Mouse (Mus musculus): Measurements from ENCODE around the gene Foxn3. TPM values are rescaled to one million over a fixed set of nuclear protein-coding genes. Genes with fewer than 3 reads are reported as not detected.
A peak's percentile ranks its signal among the peaks of the same experiment; 100 is the strongest.

Foxn3 gene
- total RNA-seq, 1 experiment from 2014 or later = 96.6 TPM

- no peak for ATAC-seq (replicated peaks; ENCODE audit: insufficient number of reproducible peaks, low FRiP score, low TSS enrichment, poor library complexity, severe bottlenecking)
Observed at GRCm38 (mm10) chr12:99377705-99378104, 185.7 kb downstream of the Foxn3 start.

GRCm38 (mm10) chr12:99377069-99377468 lies 186.3 kb downstream of the Foxn3 start:
- no peak for ATAC-seq (replicated peaks; ENCODE audit: insufficient number of reproducible peaks, low FRiP score, low TSS enrichment, poor library complexity, severe bottlenecking)

DNA sequence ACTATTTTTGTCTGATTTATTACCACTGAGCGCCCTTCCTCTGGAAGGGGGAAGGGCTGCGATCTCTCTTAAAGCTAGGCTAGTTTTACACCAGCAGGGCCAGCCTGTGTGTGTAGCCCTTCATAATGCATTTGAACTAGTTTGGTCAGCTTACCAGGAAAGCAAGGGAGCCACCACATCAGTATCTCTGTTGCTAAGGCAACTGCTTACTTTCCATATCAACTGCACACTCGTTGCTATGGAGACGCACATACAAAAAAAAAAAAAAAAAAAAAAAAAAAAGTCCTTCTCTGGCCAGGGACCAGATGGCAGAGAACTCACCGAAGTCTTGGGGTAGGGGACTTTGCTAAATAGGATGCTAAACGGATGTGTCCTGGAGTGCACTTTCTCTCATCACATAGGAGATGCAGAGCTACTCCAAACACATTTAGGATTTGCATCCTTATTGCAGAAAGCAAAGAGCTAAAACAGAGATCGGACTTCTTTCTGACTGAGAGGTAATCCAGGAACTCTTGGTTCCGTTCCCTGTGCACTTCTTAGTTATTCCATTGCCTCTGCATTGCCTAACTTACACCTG lies 187.4 kb downstream of the Foxn3 start:
- ATAC-seq (replicated peaks; ENCODE audit: insufficient number of reproducible peaks, low FRiP score, low TSS enrichment, poor library complexity, severe bottlenecking) = no peak

DNA sequence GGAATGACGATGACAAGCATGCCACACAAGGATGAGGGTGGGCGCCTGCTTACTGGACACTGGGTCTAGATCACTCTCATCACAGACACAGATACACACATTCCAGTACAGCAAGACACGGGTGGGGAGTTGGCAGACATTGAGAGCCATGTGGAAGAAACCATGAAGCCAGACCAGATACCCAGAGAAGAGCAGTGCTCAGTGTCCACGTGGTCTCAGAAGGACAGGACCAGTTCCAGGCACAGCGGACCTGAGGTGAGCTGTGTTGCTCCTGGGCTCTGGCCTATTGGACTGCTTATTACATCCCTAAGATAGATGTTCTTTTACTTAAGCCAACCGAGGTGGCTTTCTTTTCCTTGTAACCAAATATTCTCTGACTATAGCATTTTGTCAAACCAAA lies 188.0 kb downstream of the Foxn3 start:
- no peak for ATAC-seq (replicated peaks; ENCODE audit: insufficient number of reproducible peaks, low FRiP score, low TSS enrichment, poor library complexity, severe bottlenecking)

GRCm38 (mm10) chr12:99374099-99374600 lies 189.2 kb downstream of the Foxn3 start:
- no peak for ATAC-seq (replicated peaks; ENCODE audit: insufficient number of reproducible peaks, low FRiP score, low TSS enrichment, poor library complexity, severe bottlenecking)

GRCm38 (mm10) chr12:99373584-99373983 lies 189.8 kb downstream of the Foxn3 start:
- ATAC-seq (replicated peaks; ENCODE audit: insufficient number of reproducible peaks, low FRiP score, low TSS enrichment, poor library complexity, severe bottlenecking) = no peak

DNA sequence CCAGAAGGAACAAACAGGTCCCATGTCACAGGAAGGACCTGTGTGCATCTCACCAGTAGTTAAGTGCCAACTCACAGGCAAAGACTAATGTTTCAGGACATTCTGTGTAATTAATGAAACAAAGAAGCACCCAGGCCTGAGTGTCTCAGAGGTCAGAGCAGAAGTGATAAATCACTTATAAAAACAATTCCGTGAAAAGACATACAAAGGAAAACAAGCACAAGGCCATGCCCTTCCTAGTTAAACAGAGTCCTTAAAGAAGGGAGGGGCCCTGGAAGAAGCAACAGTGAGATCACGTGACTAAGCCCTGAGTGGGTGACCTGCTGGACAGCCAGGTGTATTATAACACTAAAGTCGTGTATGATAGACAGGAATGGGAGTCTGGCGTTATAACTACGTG lies 191.9 kb downstream of the Foxn3 start:
- ATAC-seq (replicated peaks; ENCODE audit: insufficient number of reproducible peaks, low FRiP score, low TSS enrichment, poor library complexity, severe bottlenecking) = no peak

DNA sequence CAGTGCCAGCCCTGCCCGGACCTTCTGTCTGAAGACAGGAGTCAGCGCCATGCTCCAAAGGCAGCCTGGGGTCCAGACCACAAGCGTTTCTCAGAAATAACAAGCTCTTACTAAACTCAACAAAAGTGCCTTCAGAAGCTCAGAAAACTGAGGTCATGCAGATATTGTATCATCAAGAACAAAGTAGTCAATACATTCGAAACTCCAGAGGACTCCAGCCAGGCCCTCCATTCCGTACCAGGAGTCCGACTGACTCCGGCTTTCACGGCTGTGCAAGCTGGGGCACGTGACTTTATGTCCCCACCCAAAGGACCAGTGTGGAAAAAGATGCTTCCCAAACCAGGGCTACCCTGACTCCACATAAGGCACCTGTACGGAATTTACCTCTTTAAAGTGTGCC lies 195.1 kb downstream of the Foxn3 start:
- ATAC-seq (replicated peaks; ENCODE audit: insufficient number of reproducible peaks, low FRiP score, low TSS enrichment, poor library complexity, severe bottlenecking) = no peak

DNA sequence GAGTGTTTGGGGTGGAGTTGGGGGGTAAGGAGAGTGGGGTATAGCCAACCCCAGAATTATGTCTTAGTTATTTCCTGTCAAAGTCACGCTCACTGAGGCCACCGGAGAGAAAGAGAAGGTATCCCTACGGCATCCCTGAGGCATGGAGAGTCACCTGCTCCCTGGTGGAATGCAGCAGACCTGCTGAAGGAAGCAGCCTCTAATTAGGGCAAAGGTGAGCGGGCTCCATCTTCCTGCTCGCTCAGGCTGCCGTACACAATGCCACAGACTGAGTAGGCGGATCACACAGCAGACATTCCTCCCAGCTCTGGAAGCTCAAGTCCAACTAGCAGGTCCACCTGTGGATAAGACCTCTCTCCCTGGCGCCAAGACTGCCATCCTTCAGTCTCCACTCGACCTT lies 197.4 kb downstream of the Foxn3 start:
- no peak for ATAC-seq (replicated peaks; ENCODE audit: insufficient number of reproducible peaks, low FRiP score, low TSS enrichment, poor library complexity, severe bottlenecking)

GRCm38 (mm10) chr12:99364201-99364600 lies 199.2 kb downstream of the Foxn3 start:
- ATAC-seq (replicated peaks; ENCODE audit: insufficient number of reproducible peaks, low FRiP score, low TSS enrichment, poor library complexity, severe bottlenecking) = no peak

- 0 out of 2 replicates have a peak, but pooled peaks have one; percentile 12 for ATAC-seq (replicated peaks; ENCODE audit: insufficient number of reproducible peaks, low FRiP score, low TSS enrichment, poor library complexity, severe bottlenecking)
Observed at GRCm38 (mm10) chr12:99363024-99363423, 200.4 kb downstream of the Foxn3 start.

DNA sequence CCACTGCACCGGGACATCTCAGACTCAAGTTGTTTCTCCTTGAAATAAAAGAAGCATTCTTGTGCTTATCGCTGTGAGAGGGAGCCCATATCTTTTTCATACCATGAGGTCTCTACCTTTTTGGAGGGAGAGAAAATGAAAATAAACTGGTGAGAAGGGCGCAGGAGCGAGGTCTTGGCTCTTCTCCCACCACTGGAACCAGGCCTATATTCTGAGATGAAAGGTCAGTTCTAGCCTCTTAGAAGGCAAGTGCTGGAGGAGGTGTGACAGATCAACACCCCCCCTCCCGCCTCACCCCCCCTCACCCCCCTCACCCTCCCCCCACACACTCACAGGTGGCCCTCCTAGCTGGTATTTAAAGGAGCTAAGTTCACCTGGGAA lies 201.6 kb downstream of the Foxn3 start:
- no peak for ATAC-seq (replicated peaks; ENCODE audit: insufficient number of reproducible peaks, low FRiP score, low TSS enrichment, poor library complexity, severe bottlenecking)

DNA sequence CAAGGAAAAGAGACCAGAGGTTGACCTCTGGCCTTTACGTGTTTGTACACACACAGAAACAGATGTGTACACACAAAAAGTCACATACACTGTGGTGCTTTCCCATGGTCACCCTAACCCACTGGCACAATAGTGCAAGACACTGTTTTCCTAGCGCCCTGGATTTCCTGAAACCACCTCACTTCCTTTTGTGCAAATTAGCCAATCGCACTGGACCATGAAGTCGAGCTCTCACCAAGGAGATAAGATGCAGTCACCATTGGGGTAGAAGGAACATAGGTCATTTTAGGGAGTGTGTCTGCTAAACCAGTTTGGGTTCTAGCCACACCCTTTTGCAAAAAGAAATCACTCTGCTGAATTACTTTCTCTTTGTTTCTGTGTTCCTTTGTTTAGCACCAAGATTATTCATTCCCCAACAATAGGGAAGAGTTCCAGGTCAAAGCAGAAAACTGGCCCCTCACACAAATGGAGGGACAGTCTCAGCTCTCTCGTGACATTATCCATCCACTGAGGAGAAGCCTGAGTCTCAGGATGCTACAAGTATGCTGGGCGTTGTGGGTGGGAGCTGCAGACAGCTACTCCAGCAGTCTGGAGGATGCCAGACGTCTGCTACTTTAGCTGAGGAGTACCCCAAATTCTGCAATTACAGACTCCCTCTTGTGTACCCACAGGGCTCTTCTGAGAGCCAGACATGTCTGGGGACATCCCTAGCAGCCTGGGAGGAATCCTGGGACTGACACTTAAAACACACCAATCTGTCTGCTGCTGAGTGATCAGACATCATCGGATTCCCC lies 202.2 kb downstream of the Foxn3 start:
- no peak for ATAC-seq (replicated peaks; ENCODE audit: insufficient number of reproducible peaks, low FRiP score, low TSS enrichment, poor library complexity, severe bottlenecking)

DNA sequence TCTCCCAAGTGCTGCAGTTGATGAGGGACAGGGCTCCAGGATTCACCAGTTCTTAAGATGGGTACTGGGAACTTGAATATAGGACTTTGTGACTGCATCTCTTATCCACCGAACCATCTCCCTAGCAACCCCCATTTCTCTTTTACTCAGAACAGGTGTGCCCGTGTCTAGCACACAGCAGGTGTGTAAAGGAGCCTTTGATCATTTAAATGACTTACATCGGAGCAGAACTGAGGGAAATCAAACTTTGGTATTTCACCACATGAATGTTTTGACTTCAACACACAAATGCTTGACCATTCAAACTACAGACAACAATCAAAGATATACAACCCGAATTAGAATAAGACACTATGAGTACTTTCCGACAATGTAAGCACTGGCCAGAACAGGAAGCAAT lies 204.7 kb downstream of the Foxn3 start:
- no peak for ATAC-seq (replicated peaks; ENCODE audit: insufficient number of reproducible peaks, low FRiP score, low TSS enrichment, poor library complexity, severe bottlenecking)

DNA sequence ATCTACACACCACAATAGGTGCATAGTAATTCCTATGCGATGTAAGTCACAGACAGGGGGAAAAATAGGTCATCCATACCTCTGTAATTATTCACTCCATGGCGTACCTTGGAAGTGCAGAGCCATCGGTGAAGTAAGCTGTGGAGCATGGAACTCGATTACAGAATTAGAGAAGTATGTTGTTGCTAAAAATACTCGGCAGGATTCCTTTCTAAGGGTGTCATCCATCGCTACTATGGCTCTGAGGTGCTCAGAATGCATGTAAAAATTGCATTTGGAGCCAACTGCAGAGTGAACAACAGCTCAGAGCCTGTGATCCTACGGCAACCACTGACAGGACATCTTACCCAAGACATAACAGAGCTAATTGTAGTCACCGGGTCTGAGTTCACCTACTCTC lies 206.7 kb downstream of the Foxn3 start:
- ATAC-seq (replicated peaks; ENCODE audit: insufficient number of reproducible peaks, low FRiP score, low TSS enrichment, poor library complexity, severe bottlenecking) = no peak

GRCm38 (mm10) chr12:99353692-99354091 lies 209.7 kb downstream of the Foxn3 start:
- no peak for ATAC-seq (replicated peaks; ENCODE audit: insufficient number of reproducible peaks, low FRiP score, low TSS enrichment, poor library complexity, severe bottlenecking)

DNA sequence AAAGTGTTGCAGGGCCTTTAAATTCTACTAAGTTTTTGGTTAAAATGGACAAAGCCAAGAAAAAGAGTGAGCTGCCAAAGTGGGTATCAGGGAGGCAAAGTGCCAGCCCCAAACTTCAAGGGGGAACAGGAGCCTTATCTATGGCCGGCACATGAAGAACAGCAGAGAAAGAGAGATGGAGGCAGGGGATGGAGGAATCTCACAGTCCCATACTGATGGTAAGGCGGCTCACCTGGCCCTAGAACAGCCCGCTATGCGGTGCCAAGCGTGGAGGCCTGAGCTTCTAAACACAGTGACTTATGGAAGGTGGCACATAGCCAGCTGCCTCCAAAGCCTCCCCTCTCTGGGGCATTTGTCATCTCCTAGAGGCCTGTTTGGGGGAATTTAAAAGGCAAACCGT lies 210.8 kb downstream of the Foxn3 start:
- ATAC-seq (replicated peaks; ENCODE audit: insufficient number of reproducible peaks, low FRiP score, low TSS enrichment, poor library complexity, severe bottlenecking) = no peak

DNA sequence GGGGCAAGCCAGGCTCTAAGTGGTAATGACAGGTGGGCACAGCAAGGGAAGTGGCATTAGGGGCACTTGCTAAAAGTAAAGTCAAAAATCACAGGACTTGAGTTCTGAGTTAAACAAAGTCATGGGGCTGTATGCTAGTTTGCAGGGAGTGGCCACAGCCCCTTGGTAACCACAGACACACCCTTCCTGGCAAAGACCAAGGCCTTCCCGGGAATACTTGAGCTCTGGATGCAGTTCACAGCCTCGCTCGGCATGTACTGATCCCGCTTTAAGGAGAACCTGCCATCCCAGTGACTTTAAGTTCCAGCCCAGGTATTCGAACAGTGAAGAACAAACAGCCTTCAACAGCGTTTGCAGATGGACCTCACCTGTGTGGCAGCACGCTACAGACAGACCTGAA lies 211.2 kb downstream of the Foxn3 start:
- ATAC-seq (replicated peaks; ENCODE audit: insufficient number of reproducible peaks, low FRiP score, low TSS enrichment, poor library complexity, severe bottlenecking) = no peak

GRCm38 (mm10) chr12:99351731-99352130 lies 211.7 kb downstream of the Foxn3 start:
- ATAC-seq (replicated peaks; ENCODE audit: insufficient number of reproducible peaks, low FRiP score, low TSS enrichment, poor library complexity, severe bottlenecking) = no peak

DNA sequence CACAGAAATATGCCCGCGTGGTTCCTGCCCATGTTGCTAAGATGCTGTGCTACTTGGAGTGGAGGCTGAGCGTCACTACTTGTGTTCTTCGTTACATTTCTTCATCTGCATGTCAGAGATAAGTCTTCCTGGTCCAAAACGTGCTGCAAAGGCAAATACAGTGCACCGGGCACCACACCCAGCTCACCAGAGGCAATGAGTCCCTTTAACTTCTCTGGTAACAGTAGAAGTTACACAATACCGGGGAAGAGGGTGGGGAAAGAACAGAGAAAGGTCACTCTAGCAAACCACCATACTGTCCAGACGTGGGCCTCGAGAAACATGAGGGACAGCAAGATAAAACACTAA lies 213.8 kb downstream of the Foxn3 start:
- peak; percentile 81 for ATAC-seq (replicated peaks; ENCODE audit: insufficient number of reproducible peaks, low FRiP score, low TSS enrichment, poor library complexity, severe bottlenecking)

Data from monocyte, adult 5-6 weeks (primary cell).